Mouse (Mus musculus) MEL (cell line): Measurements from ENCODE around the gene Ebna1bp2. TPM values are rescaled to one million over a fixed set of nuclear protein-coding genes. Genes with fewer than 3 reads are reported as not detected.
A peak's percentile ranks its signal among the peaks of the same experiment; 100 is the strongest.

Experiments
- DNase-seq: peaks from one replicate; pipeline ENCODE4 v3.0.0; 2011; ENCODE audit warnings: low read depth, low spot score
- H3K27ac ChIP-seq: 2 replicates; pipeline ENCODE4 v1.5.1; 2012; ENCODE audit warnings: low read depth, mild to moderate bottlenecking, control low read depth, low read length, moderate library complexity; ENCODE audit not compliant: control insufficient read depth
- H3K27me3 ChIP-seq, 2 experiments: fragments of 150-350 bp in 1 of 2; sonication (generic) in 1 of 2; 2 replicates each; pipeline ENCODE4 v1.6.1; 2012; ENCODE audit warnings: low read length in 2 of 2, mild to moderate bottlenecking in 2 of 2, improper control_type of control experiment in 1 of 2, moderate library complexity in 1 of 2; ENCODE audit not compliant: insufficient read depth in 2 of 2, control insufficient read depth in 1 of 2
- H3K36me3 ChIP-seq, 2 experiments: 2 replicates each; pipeline ENCODE4 v1.6.1; 2012 to 2014; ENCODE audit warnings: low read length in 2 of 2, improper control_type of control experiment in 1 of 2, inconsistent platforms in 1 of 2, mild to moderate bottlenecking in 1 of 2; ENCODE audit not compliant: insufficient read depth in 2 of 2, control insufficient read depth in 1 of 2
- H3K4me1 ChIP-seq, 2 experiments: fragments of 150-350 bp in 1 of 2; sonication (generic) in 1 of 2; 2 replicates each; pipeline ENCODE4 v1.6.1; 2012; ENCODE audit warnings: low read length in 2 of 2, improper control_type of control experiment in 1 of 2, mild to moderate bottlenecking in 1 of 2; ENCODE audit not compliant: insufficient read depth in 2 of 2, control insufficient read depth in 1 of 2
- H3K4me3 ChIP-seq, 2 experiments: fragments of 150-350 bp in 1 of 2; sonication (generic) in 1 of 2; 2 replicates each; pipeline ENCODE4 v1.5.1; 2012; ENCODE audit warnings: low read depth in 2 of 2, low read length in 2 of 2, mild to moderate bottlenecking in 2 of 2, moderate library complexity in 2 of 2, control low read depth in 1 of 2, improper control_type of control experiment in 1 of 2; ENCODE audit not compliant: control insufficient read depth in 1 of 2, insufficient read depth in 1 of 2
- H3K79me2 ChIP-seq: 2 replicates; pipeline ENCODE4 v1.6.1; 2012; ENCODE audit warnings: mild to moderate bottlenecking, low read length, moderate library complexity; ENCODE audit not compliant: control insufficient read depth, poor library complexity, insufficient read depth
- H3K9ac ChIP-seq: 2 replicates; pipeline ENCODE4 v1.6.1; 2012; ENCODE audit warnings: low read depth, mild to moderate bottlenecking, control low read depth, low read length, moderate library complexity; ENCODE audit not compliant: control insufficient read depth, poor library complexity, severe bottlenecking
- H3K9me3 ChIP-seq: fragments of 150-350 bp; sonication (generic); replicated peaks from 2 replicates; pipeline ENCODE4 v1.6.1; 2012; ENCODE audit warnings: mild to moderate bottlenecking, low read length, improper control_type of control experiment, moderate library complexity; ENCODE audit not compliant: insufficient read depth
- CHD1 ChIP-seq: IDR thresholded peaks from 2 replicates; pipeline ENCODE4 v1.6.1; 2012; ENCODE audit warnings: low read depth, mild to moderate bottlenecking, inconsistent platforms, low read length, improper control_type of control experiment
- CHD2 ChIP-seq: IDR thresholded peaks from 2 replicates; pipeline ENCODE4 v1.6.1; 2011; ENCODE audit warnings: low read length, improper control_type of control experiment
- CTCF ChIP-seq, 3 experiments: IDR thresholded peaks in 2 of 3; conservative IDR thresholded peaks in 1 of 3; 2 replicates each; pipeline ENCODE4 v1.5.1; 2011 to 2012; ENCODE audit warnings: low read length in 3 of 3, low read depth in 2 of 3, mild to moderate bottlenecking in 2 of 3, improper control_type of control experiment in 1 of 3, inconsistent platforms in 1 of 3, mixed read lengths in 1 of 3, moderate library complexity in 1 of 3; ENCODE audit not compliant: control insufficient read depth in 1 of 3, insufficient read depth in 1 of 3, poor library complexity in 1 of 3, severe bottlenecking in 1 of 3
- E2F4 ChIP-seq: IDR thresholded peaks from 2 replicates; pipeline ENCODE4 v1.6.1; 2011; ENCODE audit warnings: low read depth, low read length, improper control_type of control experiment, borderline replicate concordance
- ELF1 ChIP-seq: IDR thresholded peaks from 2 replicates; pipeline ENCODE4 v1.6.1; 2014; ENCODE audit warnings: low read depth, mild to moderate bottlenecking, inconsistent platforms, low read length, improper control_type of control experiment, moderate library complexity
- EP300 ChIP-seq, 2 experiments: IDR thresholded peaks; 2 replicates each; pipeline ENCODE4 v1.6.1; 2011; ENCODE audit warnings: improper control_type of control experiment in 2 of 2, low read length in 2 of 2, low read depth in 1 of 2, mild to moderate bottlenecking in 1 of 2
- HCFC1 ChIP-seq: IDR thresholded peaks from 2 replicates; pipeline ENCODE4 v1.6.1; 2012; ENCODE audit warnings: low read depth, mild to moderate bottlenecking, inconsistent platforms, low read length, improper control_type of control experiment, moderate library complexity
- JUND ChIP-seq: IDR thresholded peaks from 2 replicates; pipeline ENCODE4 v1.6.1; 2011; ENCODE audit warnings: low read depth, mild to moderate bottlenecking, improper control_type of control experiment, low read length
- KAT2A ChIP-seq: conservative IDR thresholded peaks from 2 replicates; pipeline ENCODE4 v1.6.1; 2012; ENCODE audit warnings: low read depth, low read length, improper control_type of control experiment, inconsistent platforms
- MAFK ChIP-seq: IDR thresholded peaks from 2 replicates; pipeline ENCODE4 v1.6.1; 2011; ENCODE audit warnings: low read depth, mild to moderate bottlenecking, low read length, improper control_type of control experiment, borderline replicate concordance
- MAX ChIP-seq: IDR thresholded peaks from 2 replicates; pipeline ENCODE4 v1.6.1; 2011; ENCODE audit warnings: low read length, improper control_type of control experiment
- MAZ ChIP-seq: IDR thresholded peaks from 2 replicates; pipeline ENCODE4 v1.6.1; 2012; ENCODE audit warnings: low read depth, mild to moderate bottlenecking, inconsistent platforms, low read length, improper control_type of control experiment
- MEF2A ChIP-seq: IDR thresholded peaks from 2 replicates; pipeline ENCODE4 v1.6.1; 2014; ENCODE audit warnings: low read depth, mild to moderate bottlenecking, inconsistent platforms, low read length, improper control_type of control experiment; ENCODE audit not compliant: poor library complexity, insufficient replicate concordance, severe bottlenecking; ENCODE audit errors: extremely low read depth
- MYC ChIP-seq: IDR thresholded peaks from 2 replicates; pipeline ENCODE4 v1.6.1; 2011; ENCODE audit warnings: low read depth, mild to moderate bottlenecking, low read length, improper control_type of control experiment, moderate library complexity
- NELFE ChIP-seq: IDR thresholded peaks from 2 replicates; pipeline ENCODE4 v1.6.1; 2011; ENCODE audit warnings: low read depth, low read length, improper control_type of control experiment
- POLR2A ChIP-seq, 2 experiments: IDR thresholded peaks; 2 replicates each; pipeline ENCODE4 v1.6.1; 2011 to 2012; ENCODE audit warnings: low read length in 2 of 2, mild to moderate bottlenecking in 2 of 2, control low read depth in 1 of 2, improper control_type of control experiment in 1 of 2, low read depth in 1 of 2, moderate library complexity in 1 of 2; ENCODE audit not compliant: control insufficient read depth in 1 of 2, insufficient read depth in 1 of 2, poor library complexity in 1 of 2
- POLR2AphosphoS5 ChIP-seq: IDR thresholded peaks from 2 replicates; pipeline ENCODE4 v1.6.1; 2012; ENCODE audit warnings: low read depth, borderline replicate concordance, mild to moderate bottlenecking, inconsistent platforms, low read length, moderate library complexity, mixed read lengths
- RAD21 ChIP-seq: IDR thresholded peaks from 2 replicates; pipeline ENCODE4 v1.6.1; 2011; ENCODE audit warnings: mild to moderate bottlenecking, low read depth, low read length, improper control_type of control experiment
- SIN3A ChIP-seq: IDR thresholded peaks from 2 replicates; pipeline ENCODE4 v1.6.1; 2012; ENCODE audit warnings: low read length, improper control_type of control experiment, inconsistent platforms
- TAL1 ChIP-seq: IDR thresholded peaks from 2 replicates; pipeline ENCODE4 v1.6.1; 2012; ENCODE audit warnings: mild to moderate bottlenecking, inconsistent platforms, low read length, moderate library complexity, mixed read lengths
- TCF12 ChIP-seq: IDR thresholded peaks from 2 replicates; pipeline ENCODE4 v1.6.1; 2014; ENCODE audit warnings: low read depth, mild to moderate bottlenecking, inconsistent platforms, low read length, improper control_type of control experiment, moderate library complexity
- UBTF ChIP-seq: IDR thresholded peaks from 2 replicates; pipeline ENCODE4 v1.6.1; 2012; ENCODE audit warnings: low read depth, mild to moderate bottlenecking, inconsistent platforms, low read length, improper control_type of control experiment, moderate library complexity, borderline replicate concordance; ENCODE audit not compliant: insufficient read depth
- USF1 ChIP-seq: IDR thresholded peaks from 2 replicates; pipeline ENCODE4 v1.6.1; 2014; ENCODE audit warnings: low read depth, mild to moderate bottlenecking, inconsistent platforms, low read length, improper control_type of control experiment, moderate library complexity
- ZMIZ1 ChIP-seq: IDR thresholded peaks from 2 replicates; pipeline ENCODE4 v1.6.1; 2012; ENCODE audit warnings: low read depth, mild to moderate bottlenecking, inconsistent platforms, low read length, improper control_type of control experiment, moderate library complexity
- polyA plus RNA-seq, 2 experiments: library from polyadenylated mRNA; stranded (reverse) in 1 of 2; unstranded in 1 of 2; fragments of >175 nt in 1 of 2; fragments of >200 nt in 1 of 2; gene quantifications; 2 replicates each; pipeline versions ENCODE4 v1.2.1 to v1.2.4; 2012; ENCODE audit warnings: low replicate concordance in 2 of 2, low read depth in 1 of 2; ENCODE audit not compliant: insufficient read length in 2 of 2, insufficient read depth in 1 of 2, missing spikeins in 1 of 2
- total RNA-seq: library from RNA; depleted of rRNA; stranded (reverse); fragments of 300-350 nt; gene quantifications from 2 replicates; pipeline ENCODE4 v1.2.3, GENCODE M21; 2012

Gene Ebna1bp2
- total and polyA plus RNA-seq, 3 experiments: 357 to 378 TPM; not detected in 1

DNA sequence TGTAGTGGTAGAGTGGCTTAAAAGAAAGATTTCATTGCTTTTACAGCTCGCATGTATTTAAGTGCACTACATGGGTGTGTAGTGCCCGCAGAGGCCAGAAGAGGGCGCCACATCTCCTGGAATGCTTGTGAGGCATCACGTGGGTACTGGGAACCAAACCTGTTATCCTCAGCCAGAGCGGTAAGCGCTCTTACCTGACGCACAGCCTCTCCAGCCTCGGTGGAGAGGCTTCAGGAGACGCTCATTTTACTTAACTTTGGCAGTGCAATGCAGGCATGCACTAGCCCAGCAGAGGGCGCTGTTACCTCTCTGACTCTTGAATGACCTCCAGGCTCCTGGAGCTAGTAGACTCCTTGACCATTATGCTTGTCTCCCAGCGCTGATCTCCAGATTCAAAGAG lies 8.0 kb upstream of the Ebna1bp2 start (continued):
- TF ChIP-seq MYC (no peak), CHD2 (no peak)

DNA sequence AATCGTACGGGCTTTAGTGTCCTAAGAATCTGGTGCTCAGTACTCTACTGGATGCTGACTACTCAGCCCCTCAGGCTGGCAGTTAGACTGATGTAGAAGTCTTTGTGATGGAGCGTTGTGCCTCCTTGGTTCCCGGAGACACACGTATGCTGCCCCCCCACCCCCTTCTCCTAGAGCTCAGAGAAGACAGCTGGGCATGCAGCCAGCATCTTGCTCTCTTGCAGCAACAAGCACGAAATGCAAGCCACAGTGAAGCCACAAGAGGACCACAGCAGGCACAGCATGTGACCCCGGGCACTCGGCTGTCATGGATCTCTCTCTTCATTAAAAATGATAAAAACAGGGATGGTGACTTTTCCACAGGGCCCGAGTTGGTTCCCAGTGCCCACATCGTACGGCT lies 5.2 kb upstream of the Ebna1bp2 start:
- Histone ChIP-seq H3K4me1 (no peaks in the 10 kb centered on the region), H3K9ac (no peak overlapping the region), H3K36me3 (peaks cover 0 to 5% of the 10 kb centered on the region in 2 experiments; a peak in 2 of 4 replicates), H3K4me3 (no peak overlapping the region), H3K79me2 (no peaks in the 10 kb centered on the region), H3K27ac (no peak overlapping the region), H3K9me3 (no peaks in the 10 kb centered on the region), H3K27me3 (peaks cover 5 to 9% of the 10 kb centered on the region in 2 experiments)
- TF ChIP-seq NELFE (no peak), ELF1 (no peak), CHD1 (no peak), KAT2A (no peak), SIN3A (no peak), E2F4 (no peak), CTCF (IDR thresholded peaks at IDR 0.05 in 2 of 3, conservative IDR thresholded peaks at IDR 0.05 in 1 of 3; ENCODE audit: control insufficient read depth in 1 of 3, insufficient read depth in 1 of 3, low read depth in 2 of 3, low read length in 3 of 3, poor library complexity in 1 of 3, severe bottlenecking in 1 of 3) (no peak), MAZ (no peak), RAD21 (no peak), ZMIZ1 (no peak), EP300 (IDR thresholded peaks at IDR 0.05; ENCODE audit: low read depth in 1 of 2, low read length in 2 of 2) (no peak)
- DNase-seq: no peak

DNA sequence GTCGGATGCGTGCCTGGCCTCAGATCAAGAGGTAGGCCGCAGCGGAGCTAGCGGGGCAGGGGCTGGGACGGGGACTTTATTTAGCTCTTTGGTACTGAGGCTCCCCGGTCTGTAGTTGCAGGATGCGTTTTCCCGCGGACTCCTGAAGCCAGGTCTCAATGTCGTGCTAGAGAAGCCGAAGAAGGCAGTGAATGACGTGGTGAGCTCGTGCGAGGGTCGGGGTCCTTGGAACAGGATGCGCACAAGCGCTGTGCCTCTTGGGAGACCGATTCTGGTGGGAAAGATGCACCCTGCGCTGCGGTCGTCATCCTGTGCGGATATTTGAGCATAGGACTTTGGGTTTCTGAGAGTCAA lies 345 bp downstream of the Ebna1bp2 start:
- Histone ChIP-seq H3K79me2 (peaks cover 19% of the 10 kb centered on the region), H3K36me3 (peaks cover 7 to 8% of the 10 kb centered on the region in 2 experiments), H3K4me3 (peak overlapping the region; percentile 89 to 91), H3K9ac (peak overlapping the region; percentile 90), H3K4me1 (peaks cover 0 to 5% of the 10 kb centered on the region in 2 experiments; a peak in 2 of 4 replicates), H3K27me3 (no peaks in the 10 kb centered on the region; a peak in 1 of 4 replicates), H3K27ac (peak overlapping the region; percentile 58), H3K9me3 (no peaks in the 10 kb centered on the region)
- no peak; a peak in 1 of 4 replicates for TF ChIP-seq POLR2A (IDR thresholded peaks at IDR 0.05; ENCODE audit: control insufficient read depth in 1 of 2, insufficient read depth in 1 of 2, low read depth in 1 of 2, low read length in 2 of 2, poor library complexity in 1 of 2)
- no peak for TF ChIP-seq HCFC1
- no peak for TF ChIP-seq USF1
- TF ChIP-seq UBTF: no peak
- TF ChIP-seq MAFK: no peak
- TF ChIP-seq MAX: no peak
- TF ChIP-seq TAL1: no peak
- no peak for TF ChIP-seq RAD21
- TF ChIP-seq TCF12: no peak
- no peak for TF ChIP-seq POLR2AphosphoS5
- no peak for TF ChIP-seq MEF2A
- no peak for TF ChIP-seq JUND
- TF ChIP-seq ELF1: no peak
- TF ChIP-seq E2F4: no peak
- DNase-seq: no peak
